Mouse (Mus musculus): Measurements from ENCODE around the gene Zmiz2. TPM values are rescaled to one million over a fixed set of nuclear protein-coding genes. Genes with fewer than 3 reads are reported as not detected.
"Not testable (repeated sequence)": the region's sequence is repeated elsewhere in the genome, so short reads cannot be mapped to it uniquely, and the experiment has no call there.

Zmiz2 gene
- polyA plus RNA-seq, 1 experiment from 2014 or later, result 10.0 TPM

GRCm38 (mm10) chr11:6402515-6403510 is 13.9 kb downstream of the Zmiz2 start:
- ATAC-seq (ENCODE audit: insufficient number of reproducible peaks, low FRiP score, low TSS enrichment, low read depth), result no peak
- no peak overlapping the region for H3K9ac ChIP-seq
- H3K27me3 ChIP-seq, result no peaks in the 10 kb centered on the region
- no peak overlapping the region for H3K4me2 ChIP-seq
- peaks cover 75% of the 10 kb centered on the region for H3K36me3 ChIP-seq
- H3K4me3 ChIP-seq, result no peak overlapping the region
- no peaks in the 10 kb centered on the region for H3K9me3 ChIP-seq
- 88% methylated on average over 19 of the region's 19 CpGs for WGBS
- H3K27ac ChIP-seq, result no peak overlapping the region
- H3K4me1 ChIP-seq, result peaks cover 43% of the 10 kb centered on the region

DNA sequence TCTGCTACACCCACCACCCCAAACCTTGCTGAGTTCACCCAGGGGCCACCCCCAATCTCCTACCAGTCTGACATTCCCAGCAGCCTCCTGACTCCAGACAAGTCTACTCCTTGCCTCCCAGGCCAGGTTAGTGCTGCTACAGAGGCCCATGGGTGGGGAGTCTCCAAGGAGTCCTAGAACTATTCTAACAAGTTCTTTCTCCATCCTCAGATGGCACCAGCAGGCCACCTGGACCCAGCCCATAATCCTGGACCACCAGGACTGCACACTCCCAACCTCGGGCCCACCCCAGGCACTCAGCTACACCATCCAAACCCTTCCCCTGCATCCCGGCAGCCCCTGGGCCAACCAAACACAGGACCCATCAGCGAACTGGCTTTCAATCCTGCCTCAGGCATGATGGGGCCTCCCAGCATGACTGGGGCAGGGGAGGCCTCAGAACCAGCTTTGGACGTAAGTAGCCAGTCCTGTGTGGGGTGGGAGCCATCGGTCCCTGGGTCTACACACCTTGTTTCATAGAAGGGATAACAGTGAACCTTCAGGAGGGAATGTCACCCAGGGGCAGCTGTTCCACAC is 15.0 kb downstream of the Zmiz2 start:
- no peak overlapping the region for H3K4me3 ChIP-seq
- H3K27ac ChIP-seq, result peak overlapping the region; percentile 94
- no peaks in the 10 kb centered on the region for H3K27me3 ChIP-seq
- no peak for ATAC-seq (ENCODE audit: insufficient number of reproducible peaks, low FRiP score, low TSS enrichment, low read depth)
- WGBS, result 89% methylated on average over 5 of the region's 5 CpGs
- peaks cover 64% of the 10 kb centered on the region for H3K36me3 ChIP-seq
- no peaks in the 10 kb centered on the region for H3K9me3 ChIP-seq
- peaks cover 43% of the 10 kb centered on the region for H3K4me1 ChIP-seq
- H3K4me2 ChIP-seq, result no peak overlapping the region
- H3K9ac ChIP-seq, result no peak overlapping the region

DNA sequence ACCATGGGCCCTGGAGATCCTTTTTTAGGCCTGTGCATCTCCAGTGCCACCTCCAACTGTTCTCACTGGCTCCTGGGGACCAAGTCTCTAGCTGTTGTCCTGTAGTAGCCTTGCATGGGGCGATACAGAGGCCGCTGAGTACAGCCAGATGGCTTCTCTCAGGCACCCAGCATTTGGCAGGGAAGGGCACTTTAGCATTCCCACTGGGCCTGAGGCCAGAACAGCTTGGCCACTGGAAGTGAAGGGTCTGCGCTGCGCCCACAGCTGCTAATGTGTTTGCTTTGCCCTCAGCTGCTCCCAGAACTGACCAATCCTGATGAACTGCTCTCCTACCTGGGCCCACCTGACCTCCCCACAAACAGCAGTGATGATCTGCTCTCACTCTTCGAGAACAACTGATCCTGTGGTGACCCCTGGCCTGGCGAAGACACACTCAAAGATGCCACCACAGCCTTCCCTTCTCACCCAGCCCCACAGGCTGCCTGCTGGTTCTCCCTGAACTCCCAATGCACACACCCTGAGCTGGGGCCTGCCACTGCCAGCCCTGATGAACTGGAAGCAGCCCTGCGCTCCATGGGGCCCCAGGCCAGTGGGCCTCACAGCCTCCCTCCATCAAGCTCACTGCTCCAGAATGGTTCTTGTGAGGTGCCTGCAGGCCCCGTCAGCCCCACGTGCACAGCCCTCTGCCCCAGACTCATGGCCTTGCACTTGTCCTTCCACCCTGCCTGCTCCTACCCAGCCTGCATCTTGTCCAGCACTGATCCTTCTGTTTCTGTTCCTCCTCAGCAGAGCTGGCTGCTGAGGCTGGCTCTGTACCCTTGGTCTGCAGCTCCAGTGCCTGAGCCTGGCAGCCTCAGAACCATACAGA is 16.1 kb downstream of the Zmiz2 start:
- 68% methylated on average over 9 of the region's 9 CpGs for WGBS
- H3K36me3 ChIP-seq, result peaks cover 54% of the 10 kb centered on the region

DNA sequence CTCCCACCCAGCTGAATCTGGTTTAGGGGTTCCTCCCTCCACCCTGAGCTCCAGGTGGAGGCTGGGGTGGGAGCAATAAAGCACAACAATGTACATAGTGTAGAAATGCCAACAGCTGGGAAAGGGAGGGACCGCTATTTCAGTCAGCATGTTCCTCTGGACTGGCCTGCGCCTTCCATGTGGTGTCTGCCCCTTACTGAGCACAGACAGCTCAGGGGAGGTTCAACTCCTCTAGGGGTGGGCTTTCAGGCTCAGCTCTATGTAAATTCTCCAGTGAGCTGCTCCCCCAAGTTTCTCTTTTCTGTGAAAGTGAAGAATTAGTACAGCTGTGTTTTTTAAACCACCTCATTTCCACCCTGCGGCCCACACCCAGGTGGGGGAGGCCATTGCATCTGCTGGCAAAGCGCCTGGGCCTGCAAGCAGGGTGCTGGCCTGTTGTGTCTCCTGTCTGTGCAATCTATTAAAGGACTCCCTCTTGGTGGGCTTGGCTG is 16.8 kb downstream of the Zmiz2 start:
- Histone ChIP-seq H3K9me3 (no peaks in the 10 kb centered on the region), H3K9ac (0 out of 2 replicates have a peak overlapping the region, but pooled peaks have one; percentile 26), H3K4me2 (no peak overlapping the region), H3K27me3 (no peaks in the 10 kb centered on the region), H3K36me3 (peaks cover 48% of the 10 kb centered on the region), H3K4me1 (peaks cover 43% of the 10 kb centered on the region), H3K27ac (peak overlapping the region; percentile 94), H3K4me3 (no peak overlapping the region)
- WGBS, result 25% methylated on average over 4 of the region's 4 CpGs
- ATAC-seq (ENCODE audit: insufficient number of reproducible peaks, low FRiP score, low TSS enrichment, low read depth), result peak; percentile 66

More for the DNA sequence above, 16.1 kb downstream of the Zmiz2 start:
- Histone ChIP-seq H3K4me2 (no peak overlapping the region), H3K9ac (0 out of 2 replicates have a peak overlapping the region, but pooled peaks have one; percentile 26), H3K9me3 (no peaks in the 10 kb centered on the region), H3K4me1 (peaks cover 43% of the 10 kb centered on the region), H3K4me3 (no peak overlapping the region), H3K27ac (peak overlapping the region; percentile 94), H3K27me3 (no peaks in the 10 kb centered on the region)
- no peak for ATAC-seq (ENCODE audit: insufficient number of reproducible peaks, low FRiP score, low TSS enrichment, low read depth)

GRCm38 (mm10) chr11:6406251-6407161 is 17.6 kb downstream of the Zmiz2 start:
- Histone ChIP-seq H3K4me2 (peak overlapping the region; percentile 27), H3K9ac (no peak overlapping the region), H3K36me3 (peaks cover 39% of the 10 kb centered on the region), H3K4me1 (peaks cover 45% of the 10 kb centered on the region), H3K9me3 (no peaks in the 10 kb centered on the region), H3K27me3 (no peaks in the 10 kb centered on the region), H3K4me3 (no peak overlapping the region), H3K27ac (peak overlapping the region; percentile 94)
- peak; percentile 52 for ATAC-seq (ENCODE audit: insufficient number of reproducible peaks, low FRiP score, low TSS enrichment, low read depth)
- 17% methylated on average over 14 of the region's 14 CpGs for WGBS

DNA sequence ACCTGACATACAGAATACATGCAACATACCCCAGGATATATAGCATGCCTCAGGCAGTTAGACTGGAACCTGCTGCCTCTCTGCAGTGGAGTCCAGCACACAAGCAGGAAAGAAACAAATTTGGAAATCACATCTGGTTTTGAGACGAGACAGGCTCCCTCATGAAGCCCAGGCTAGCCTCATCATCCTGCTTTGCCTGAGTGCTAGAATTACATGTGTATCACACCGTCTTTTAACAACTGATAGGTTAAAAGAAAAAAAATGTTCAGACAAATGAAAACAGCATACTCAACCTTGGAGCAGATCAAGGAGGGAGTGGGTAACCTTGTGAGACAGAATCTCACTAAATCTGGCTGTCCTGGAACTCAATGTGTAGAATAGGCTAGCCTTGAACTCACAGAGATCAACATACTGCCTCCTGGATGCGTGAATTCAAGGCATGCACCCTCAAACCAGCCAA is 18.3 kb downstream of the Zmiz2 start:
- Histone ChIP-seq H3K27ac (peak overlapping the region; percentile 94), H3K9me3 (no peaks in the 10 kb centered on the region), H3K4me3 (no peak overlapping the region), H3K36me3 (peaks cover 32% of the 10 kb centered on the region), H3K4me2 (no peak overlapping the region), H3K9ac (no peak overlapping the region), H3K27me3 (no peaks in the 10 kb centered on the region), H3K4me1 (peaks cover 47% of the 10 kb centered on the region)
- ATAC-seq (ENCODE audit: insufficient number of reproducible peaks, low FRiP score, low TSS enrichment, low read depth), result no peak
- WGBS, result 61% methylated on average over 3 of the region's 3 CpGs

GRCm38 (mm10) chr11:6410050-6410602 is 21.3 kb downstream of the Zmiz2 start:
- Histone ChIP-seq H3K9ac (no peak overlapping the region), H3K4me1 (peaks cover 38% of the 10 kb centered on the region), H3K27me3 (no peaks in the 10 kb centered on the region), H3K9me3 (no peaks in the 10 kb centered on the region), H3K27ac (no peak overlapping the region), H3K4me2 (no peak overlapping the region), H3K36me3 (peaks cover 3% of the 10 kb centered on the region), H3K4me3 (no peak overlapping the region)
- 37% methylated on average over 5 of the region's 5 CpGs for WGBS
- ATAC-seq (ENCODE audit: insufficient number of reproducible peaks, low FRiP score, low TSS enrichment, low read depth), result no peak

GRCm38 (mm10) chr11:6410755-6411154 is 21.9 kb downstream of the Zmiz2 start:
- not testable (repeated sequence) for H3K9ac ChIP-seq; H3K4me2 ChIP-seq; ATAC-seq (ENCODE audit: insufficient number of reproducible peaks, low FRiP score, low TSS enrichment, low read depth); H3K27me3 ChIP-seq; H3K9me3 ChIP-seq; H3K4me3 ChIP-seq; H3K27ac ChIP-seq; H3K36me3 ChIP-seq
- 92% methylated on average over 5 of the region's 5 CpGs for WGBS
- peaks cover 34% of the 10 kb centered on the region for H3K4me1 ChIP-seq

DNA sequence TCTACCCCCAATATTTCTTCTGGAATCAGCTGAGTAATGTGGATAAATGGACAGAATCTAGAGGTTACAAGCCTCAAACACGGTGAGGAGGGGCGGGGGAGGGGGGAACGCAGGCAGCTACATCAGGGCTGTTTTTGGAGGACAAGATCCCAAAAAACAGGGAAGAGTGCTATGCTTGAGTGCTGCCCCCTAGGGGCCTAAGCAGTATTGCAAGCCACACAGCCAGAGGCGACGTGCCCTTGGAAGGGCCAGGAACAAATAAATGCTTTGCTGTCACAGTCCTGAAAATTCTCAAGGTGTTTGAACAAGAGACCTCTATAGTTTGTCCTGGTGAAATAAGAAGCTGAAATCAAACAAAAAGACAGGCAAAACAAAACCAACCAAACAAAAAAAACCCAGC is 22.8 kb downstream of the Zmiz2 start:
- WGBS, result 5% methylated on average over 5 of the region's 5 CpGs
- ATAC-seq (ENCODE audit: insufficient number of reproducible peaks, low FRiP score, low TSS enrichment, low read depth), result no peak

GRCm38 (mm10) chr11:6413264-6413663 is 24.4 kb downstream of the Zmiz2 start:
- Histone ChIP-seq H3K9me3 (no peaks in the 10 kb centered on the region), H3K9ac (no peak overlapping the region), H3K27me3 (no peaks in the 10 kb centered on the region), H3K4me3 (no peak overlapping the region), H3K36me3 (peaks cover under 1% of the 10 kb centered on the region), H3K4me1 (peaks cover 24% of the 10 kb centered on the region), H3K27ac (no peak overlapping the region), H3K4me2 (no peak overlapping the region)
- WGBS, result 91% methylated on average over 12 of the region's 12 CpGs
- no peak for ATAC-seq (ENCODE audit: insufficient number of reproducible peaks, low FRiP score, low TSS enrichment, low read depth)

More for the DNA sequence above, 22.8 kb downstream of the Zmiz2 start:
- Histone ChIP-seq H3K27ac (no peak overlapping the region), H3K9ac (no peak overlapping the region), H3K9me3 (no peaks in the 10 kb centered on the region), H3K27me3 (no peaks in the 10 kb centered on the region), H3K4me1 (peaks cover 24% of the 10 kb centered on the region), H3K36me3 (no peaks in the 10 kb centered on the region), H3K4me3 (no peak overlapping the region), H3K4me2 (no peak overlapping the region)

All from limb, embryonic 15.5 days (tissue).